Comparison of ENCODE assay signal across 8 mouse cellular contexts in the genomic region with DNA sequence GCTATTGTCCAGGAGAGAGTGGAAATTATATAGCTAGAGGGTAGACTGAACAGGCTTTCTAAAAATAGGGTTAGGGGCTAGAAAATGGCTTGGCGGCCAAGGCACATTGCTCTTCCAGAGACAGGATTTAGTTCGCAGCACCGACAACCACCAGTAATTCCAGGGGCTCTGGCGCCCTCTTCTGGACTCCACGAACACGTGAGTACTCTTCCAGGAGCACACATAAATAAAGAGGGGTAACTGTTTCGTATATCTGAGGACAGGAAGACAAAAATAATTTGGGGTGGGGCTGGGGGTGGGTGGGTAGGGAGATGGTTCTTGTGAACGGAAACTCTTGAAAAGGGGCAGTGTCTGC. TPM values are rescaled to one million over a fixed set of nuclear protein-coding genes. Genes with fewer than 3 reads are reported as not detected.
DNase-seq lines count a peak whose midpoint lies in the region; ATAC-seq and TF ChIP-seq lines count a peak whose summit lies in the region.
"Had no signal": no experiment of that assay in that cellular context is flagged by ENCODE, and none has a peak within 500 bp of the region (broad histone marks: within the 10 kb centered on the region; RNA-seq: fewer than 3 reads in every experiment).

No protein-coding gene starts in this region.

- H3K9ac ChIP-seq in forebrain, embryonic 12.5 days, result no peak overlapping the region
- H3K9ac ChIP-seq in intestine, embryonic 14.5 days (ENCODE audit: low read length), result no peak overlapping the region
- no peak overlapping the region for H3K9ac ChIP-seq in stomach, postnatal 0 days (ENCODE audit: low read length)
- H3K9ac ChIP-seq: hindbrain, embryonic 15.5 days had no signal

- peak; percentile 74 for TF ChIP-seq CTCF in stomach, postnatal 0 days (IDR thresholded peaks at IDR 0.05; ENCODE audit: low read depth)

- H3K9me3 ChIP-seq in forebrain, embryonic 12.5 days, result no peaks in the 10 kb centered on the region
- H3K9me3 ChIP-seq in intestine, embryonic 14.5 days (ENCODE audit: control insufficient read depth, low read length), result no peaks in the 10 kb centered on the region
- H3K9me3 ChIP-seq in stomach, postnatal 0 days (ENCODE audit: control insufficient read depth, low read length), result no peaks in the 10 kb centered on the region
- H3K9me3 ChIP-seq: hindbrain, embryonic 15.5 days had no signal

- H3K27ac ChIP-seq in forebrain, embryonic 12.5 days, result peak overlapping the region; percentile 70
- H3K27ac ChIP-seq in intestine, embryonic 14.5 days (ENCODE audit: low read depth), result 0 out of 2 replicates have a peak overlapping the region, but pooled peaks have one; percentile 33
- peak overlapping the region; percentile 56; the same call in 1 of the 2 replicates for H3K27ac ChIP-seq in stomach, postnatal 0 days (replicated peaks)

- H3K4me1 ChIP-seq in forebrain, embryonic 12.5 days, result peaks cover 15% of the 10 kb centered on the region
- peaks cover 2% of the 10 kb centered on the region; the same call in 1 of the 2 replicates for H3K4me1 ChIP-seq in intestine, embryonic 14.5 days (replicated peaks; ENCODE audit: control insufficient read depth, insufficient read depth, low read length)
- no peaks in the 10 kb centered on the region for H3K4me1 ChIP-seq in stomach, postnatal 0 days (replicated peaks; ENCODE audit: control insufficient read depth, insufficient read depth)

- H3K27me3 ChIP-seq in forebrain, embryonic 12.5 days, result no peaks in the 10 kb centered on the region
- H3K27me3 ChIP-seq in intestine, embryonic 14.5 days (replicated peaks; ENCODE audit: control insufficient read depth, insufficient read depth, low read length), result no peaks in the 10 kb centered on the region
- H3K27me3 ChIP-seq in stomach, postnatal 0 days (ENCODE audit: control insufficient read depth, insufficient read depth, low read length), result no peaks in the 10 kb centered on the region
- H3K27me3 ChIP-seq: hindbrain, embryonic 15.5 days had no signal

- 45% methylated on average over 8 of the region's 8 CpGs for WGBS in forebrain, embryonic 12.5 days
- 48% methylated on average over 8 of the region's 8 CpGs for WGBS in intestine, embryonic 14.5 days
- 39% methylated on average over 8 of the region's 8 CpGs for WGBS in stomach, postnatal 0 days

- H3K4me2 ChIP-seq in forebrain, embryonic 12.5 days, result no peak overlapping the region
- no peak overlapping the region for H3K4me2 ChIP-seq in intestine, embryonic 14.5 days (ENCODE audit: low read length)
- H3K4me2 ChIP-seq in stomach, postnatal 0 days (replicated peaks; ENCODE audit: low read depth), result no peak overlapping the region
- H3K4me2 ChIP-seq: hindbrain, embryonic 15.5 days had no signal

- H3K4me3 ChIP-seq in forebrain, embryonic 12.5 days (replicated peaks), result no peak overlapping the region
- no peak overlapping the region for H3K4me3 ChIP-seq in intestine, embryonic 14.5 days (ENCODE audit: low read depth, low read length)
- no peak overlapping the region for H3K4me3 ChIP-seq in stomach, postnatal 0 days (ENCODE audit: low read depth, low read length)
- H3K4me3 ChIP-seq: hindbrain, embryonic 15.5 days had no signal

- peaks cover 52% of the 10 kb centered on the region for H3K36me3 ChIP-seq in forebrain, embryonic 12.5 days (replicated peaks)
- peaks cover 59% of the 10 kb centered on the region for H3K36me3 ChIP-seq in intestine, embryonic 14.5 days (ENCODE audit: control insufficient read depth, insufficient read depth, low read length)
- peaks cover 9% of the 10 kb centered on the region for H3K36me3 ChIP-seq in stomach, postnatal 0 days (ENCODE audit: control insufficient read depth, insufficient read depth, low read length)

- no peak for ATAC-seq in forebrain, embryonic 12.5 days (ENCODE audit: low FRiP score)
- ATAC-seq in intestine, embryonic 14.5 days (replicated peaks; ENCODE audit: low FRiP score, low TSS enrichment, low read depth), result no peak
- no peak for ATAC-seq in stomach, postnatal 0 days (ENCODE audit: low FRiP score, low TSS enrichment)

- peak; percentile 48 for DNase-seq in ovary, postnatal 36 days (ENCODE audit: low spot score)
- no peak for DNase-seq in ovary, adult 18-20 months (ENCODE audit: low spot score)
- DNase-seq in adrenal gland, postnatal 14 days, result peak; percentile 76
- peak; percentile 71 for DNase-seq in intestine, embryonic 14.5 days (ENCODE audit: low spot score)
- peak; percentile 72 for DNase-seq in lung, postnatal 10 days
- peak; percentile 73 for DNase-seq in stomach, postnatal 0 days (ENCODE audit: low spot score)

- no peak for TF ChIP-seq EP300 in stomach, postnatal 0 days (optimal IDR thresholded peaks at IDR 0.05)

RNA-seq across cellular contexts. Expression of gene Rps17, which starts 8.6 kb away (rescaled TPM):
- total RNA-seq in adrenal gland, postnatal 14 days (2021), result 1,182 and 1,388 TPM in 2 replicates
- polyA plus RNA-seq in forebrain, embryonic 12.5 days (2016; fragmentation: Nextera tagmentation; extraction: Ambion mirVana), result 919 and 971 TPM in 2 replicates
- polyA plus RNA-seq in intestine, embryonic 14.5 days (2014; fragmentation: Nextera tagmentation; extraction: Ambion mirVana), result 1,489 and 1,594 TPM in 2 replicates
- polyA plus RNA-seq in stomach, postnatal 0 days (2015; fragmentation: Nextera tagmentation; extraction: Ambion mirVana), result 1,024 and 1,034 TPM in 2 replicates
